Mouse (Mus musculus): ENCODE data around the gene Hdac10. TPM values are rescaled to one million over a fixed set of nuclear protein-coding genes. Genes with fewer than 3 reads are reported as not detected.

Gene Hdac10
- polyA plus RNA-seq, 2 experiments = 18.7 to 38.1 TPM

GRCm38 (mm10) chr15:89174889-89175339, 46.4 kb upstream of the Hdac10 start:
- H3K4me1 ChIP-seq (ENCODE audit: control insufficient read depth, insufficient read depth, low read length) = peaks cover 83% of the 10 kb centered on the region
- TF ChIP-seq POLR2A (IDR thresholded peaks at IDR 0.05; ENCODE audit: borderline replicate concordance, extremely low read depth, insufficient read depth, insufficient read length) = no peak
- H3K4me3 ChIP-seq (replicated peaks; ENCODE audit: low read length) = no peak overlapping the region
- no peaks in the 10 kb centered on the region for H3K36me3 ChIP-seq (ENCODE audit: control insufficient read depth, insufficient read depth, low read length)
- no peaks in the 10 kb centered on the region for H3K27me3 ChIP-seq (ENCODE audit: control insufficient read depth, insufficient read depth, low read length)
- H3K9ac ChIP-seq (ENCODE audit: low read depth, low read length, severe bottlenecking) = no peak overlapping the region
- WGBS = 53% methylated on average over 11 of the region's 11 CpGs
- H3K4me2 ChIP-seq (replicated peaks; ENCODE audit: low read depth, low read length, severe bottlenecking) = peak overlapping the region; percentile 94; the same call in 1 of the 2 replicates
- no peak for DNase-seq (ENCODE audit: low spot score)
- no peaks in the 10 kb centered on the region for H3K9me3 ChIP-seq (ENCODE audit: control insufficient read depth, low read length)
- H3K27ac ChIP-seq (replicated peaks; ENCODE audit: low read depth, low read length) = no peak overlapping the region
- no peak for ATAC-seq (ENCODE audit: low FRiP score, low read depth)

DNA sequence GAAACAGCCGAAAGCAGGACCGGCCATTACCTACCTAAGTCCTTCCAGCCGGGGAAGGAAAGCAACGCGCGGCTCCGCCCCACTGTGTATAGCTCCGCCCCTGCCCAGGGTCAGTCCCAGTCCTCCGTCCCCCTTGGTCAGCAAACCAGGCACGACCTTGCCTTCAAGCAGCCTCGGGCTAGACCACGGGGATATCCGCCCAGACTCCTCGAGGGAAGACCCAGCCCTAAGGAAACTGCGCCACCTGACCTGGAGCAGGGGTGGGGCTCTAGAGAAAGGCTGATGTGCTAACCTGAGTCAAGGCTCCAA, 45.4 kb upstream of the Hdac10 start:
- H3K4me3 ChIP-seq (replicated peaks; ENCODE audit: low read length) = peak overlapping the region; percentile 60
- DNase-seq (ENCODE audit: low spot score) = no peak

DNA sequence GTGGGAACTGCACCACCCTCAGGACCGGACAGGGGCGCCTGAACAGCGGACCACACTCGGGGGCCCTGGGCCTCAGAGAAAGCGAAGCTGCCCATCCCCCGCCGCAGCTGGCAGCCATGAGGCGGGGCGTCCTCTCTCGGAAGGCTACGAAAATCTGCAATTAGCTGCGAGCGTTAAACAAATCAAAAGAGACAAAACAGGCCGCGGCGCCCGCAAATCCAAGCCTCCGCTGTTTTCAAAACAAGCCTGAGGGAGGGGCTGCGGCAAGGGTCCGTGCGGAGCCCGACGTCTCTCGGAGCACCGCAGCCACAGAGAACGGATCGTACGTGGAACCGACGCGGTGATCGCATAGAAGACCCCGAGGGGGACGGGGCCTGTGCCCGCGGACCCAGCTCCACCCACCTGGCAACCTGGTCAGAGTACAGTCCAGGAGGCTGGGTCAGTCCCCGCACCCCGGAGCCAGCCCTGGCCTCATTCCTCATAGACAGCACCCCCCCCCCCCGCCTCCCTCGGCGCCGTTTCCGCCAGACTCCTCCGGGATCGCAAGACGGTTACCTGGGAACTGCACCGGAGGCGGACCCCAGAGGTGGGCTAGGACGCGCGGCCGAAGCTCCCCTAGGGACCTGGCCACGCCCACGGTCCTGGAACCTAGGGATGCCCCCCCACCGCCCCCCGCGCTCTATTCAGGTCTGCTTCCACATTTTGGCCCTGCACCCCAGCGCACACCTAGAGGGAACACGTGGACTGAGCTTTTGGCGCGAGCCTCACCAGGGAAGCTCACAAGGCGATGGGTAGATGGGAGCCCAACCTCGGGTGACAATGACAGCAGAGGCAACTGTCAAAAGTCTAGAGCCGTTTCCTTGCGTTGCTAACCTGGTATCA, 44.8 kb upstream of the Hdac10 start:
- no peak for ATAC-seq (ENCODE audit: low FRiP score, low read depth)

More for the DNA sequence above, 45.4 kb upstream of the Hdac10 start:
- 0 out of 2 replicates have a peak, but pooled peaks cover 2% of the 10 kb centered on the region for H3K36me3 ChIP-seq (ENCODE audit: control insufficient read depth, insufficient read depth, low read length)
- H3K4me2 ChIP-seq (replicated peaks; ENCODE audit: low read depth, low read length, severe bottlenecking) = peak overlapping the region; percentile 94
- ATAC-seq (ENCODE audit: low FRiP score, low read depth) = peak; percentile 12; the same call in 1 of the 2 replicates
- peaks cover 88% of the 10 kb centered on the region for H3K4me1 ChIP-seq (ENCODE audit: control insufficient read depth, insufficient read depth, low read length)
- H3K27me3 ChIP-seq (ENCODE audit: control insufficient read depth, insufficient read depth, low read length) = no peaks in the 10 kb centered on the region
- H3K27ac ChIP-seq (replicated peaks; ENCODE audit: low read depth, low read length) = no peak overlapping the region
- peak overlapping the region; percentile 72 for H3K9ac ChIP-seq (ENCODE audit: low read depth, low read length, severe bottlenecking)
- WGBS = 1% methylated on average over 12 of the region's 15 CpGs
- no peak for TF ChIP-seq POLR2A (IDR thresholded peaks at IDR 0.05; ENCODE audit: borderline replicate concordance, extremely low read depth, insufficient read depth, insufficient read length)
- no peaks in the 10 kb centered on the region for H3K9me3 ChIP-seq (ENCODE audit: control insufficient read depth, low read length)

DNA sequence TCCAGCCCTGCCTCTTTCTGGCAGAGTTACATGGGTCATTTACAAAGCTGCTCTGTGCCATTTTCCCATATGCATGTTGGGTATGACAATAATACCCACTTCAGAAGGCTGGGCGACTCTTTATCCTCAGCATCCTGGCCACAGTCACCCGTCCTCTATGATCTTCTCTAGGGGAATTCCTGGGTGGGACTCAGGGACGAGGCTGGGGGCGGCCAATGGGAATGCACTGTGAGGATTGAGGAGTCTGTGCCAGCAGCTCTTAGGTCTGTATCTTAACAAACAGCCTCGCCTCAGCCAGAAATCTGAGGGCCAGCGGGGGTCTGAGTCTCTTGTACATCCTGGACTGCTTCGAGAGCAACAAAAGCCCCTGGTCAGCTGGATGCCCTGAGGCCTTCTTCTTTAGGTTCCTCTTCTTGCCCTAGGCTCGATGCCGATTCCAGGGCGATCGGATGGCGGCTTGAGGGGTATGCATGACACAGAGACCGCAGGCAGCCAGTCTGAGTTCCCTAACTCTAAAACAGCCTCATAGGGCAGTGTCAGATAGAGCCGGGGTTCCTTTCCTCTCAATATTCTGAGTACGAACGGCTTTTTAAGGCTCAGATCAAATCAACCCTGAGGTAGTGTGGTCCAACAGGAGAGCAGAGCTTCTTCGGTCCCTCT, 43.9 kb upstream of the Hdac10 start:
- H3K9ac ChIP-seq (ENCODE audit: low read depth, low read length, severe bottlenecking) = peak overlapping the region; percentile 72
- H3K27ac ChIP-seq (replicated peaks; ENCODE audit: low read depth, low read length) = peak overlapping the region; percentile 26; the same call in 1 of the 2 replicates
- peak overlapping the region; percentile 94 for H3K4me2 ChIP-seq (replicated peaks; ENCODE audit: low read depth, low read length, severe bottlenecking)
- H3K4me1 ChIP-seq (ENCODE audit: control insufficient read depth, insufficient read depth, low read length) = peaks cover 76% of the 10 kb centered on the region
- peak overlapping the region; percentile 60 for H3K4me3 ChIP-seq (replicated peaks; ENCODE audit: low read length)
- ATAC-seq (ENCODE audit: low FRiP score, low read depth) = no peak
- H3K9me3 ChIP-seq (ENCODE audit: control insufficient read depth, low read length) = no peaks in the 10 kb centered on the region
- no peaks in the 10 kb centered on the region for H3K27me3 ChIP-seq (ENCODE audit: control insufficient read depth, insufficient read depth, low read length)
- H3K36me3 ChIP-seq (ENCODE audit: control insufficient read depth, insufficient read depth, low read length) = peaks cover 16% of the 10 kb centered on the region
- 42% methylated on average over 17 of the region's 17 CpGs for WGBS
- DNase-seq (ENCODE audit: low spot score) = no peak
- TF ChIP-seq POLR2A (IDR thresholded peaks at IDR 0.05; ENCODE audit: borderline replicate concordance, extremely low read depth, insufficient read depth, insufficient read length) = no peak

More for the DNA sequence above, 44.8 kb upstream of the Hdac10 start:
- Histone ChIP-seq H3K4me2 (replicated peaks; ENCODE audit: low read depth, low read length, severe bottlenecking) (peak overlapping the region; percentile 94), H3K27ac (replicated peaks; ENCODE audit: low read depth, low read length) (peak overlapping the region; percentile 26; the same call in 1 of the 2 replicates), H3K9ac (ENCODE audit: low read depth, low read length, severe bottlenecking) (peak overlapping the region; percentile 72), H3K4me1 (ENCODE audit: control insufficient read depth, insufficient read depth, low read length) (peaks cover 85% of the 10 kb centered on the region), H3K27me3 (ENCODE audit: control insufficient read depth, insufficient read depth, low read length) (no peaks in the 10 kb centered on the region), H3K36me3 (ENCODE audit: control insufficient read depth, insufficient read depth, low read length) (peaks cover 7% of the 10 kb centered on the region), H3K4me3 (replicated peaks; ENCODE audit: low read length) (peak overlapping the region; percentile 60), H3K9me3 (ENCODE audit: control insufficient read depth, low read length) (no peaks in the 10 kb centered on the region)
- TF ChIP-seq POLR2A (IDR thresholded peaks at IDR 0.05; ENCODE audit: borderline replicate concordance, extremely low read depth, insufficient read depth, insufficient read length) = no peak
- no peak for DNase-seq (ENCODE audit: low spot score)
- under 1% methylated on average over 55 of the region's 65 CpGs for WGBS

DNA sequence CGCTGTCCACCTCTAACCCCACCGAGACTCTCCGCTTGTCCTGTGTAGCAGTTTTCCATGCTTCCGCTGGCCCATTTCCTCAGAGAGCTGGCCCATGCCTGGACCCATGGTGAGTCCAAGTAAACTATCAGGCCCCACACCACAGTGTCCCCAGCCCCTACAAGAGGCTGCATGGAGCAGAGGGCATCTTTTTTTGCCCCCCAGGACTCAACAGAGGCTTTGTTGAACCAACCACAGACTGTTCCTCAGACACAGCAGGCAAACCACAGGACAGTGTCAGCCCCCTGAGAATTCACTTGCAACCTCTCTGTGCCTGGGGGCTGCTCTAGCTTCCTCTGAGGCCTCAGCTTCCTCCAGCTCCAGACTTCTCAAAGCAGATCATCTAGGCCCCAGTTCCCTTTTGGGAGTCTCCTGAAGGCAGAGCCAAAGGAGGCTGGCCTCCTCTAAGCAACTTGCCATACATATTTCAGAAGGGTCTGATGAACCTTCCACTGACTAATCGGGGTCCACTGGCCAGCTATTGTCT, 43.1 kb upstream of the Hdac10 start:
- no peak overlapping the region for H3K4me2 ChIP-seq (replicated peaks; ENCODE audit: low read depth, low read length, severe bottlenecking)
- no peak overlapping the region for H3K4me3 ChIP-seq (replicated peaks; ENCODE audit: low read length)
- no peak overlapping the region for H3K27ac ChIP-seq (replicated peaks; ENCODE audit: low read depth, low read length)
- H3K9ac ChIP-seq (ENCODE audit: low read depth, low read length, severe bottlenecking) = no peak overlapping the region
- ATAC-seq (ENCODE audit: low FRiP score, low read depth) (no peak), DNase-seq (ENCODE audit: low spot score) (no peak)
- 96% methylated on average over 5 of the region's 5 CpGs for WGBS
- no peaks in the 10 kb centered on the region for H3K27me3 ChIP-seq (ENCODE audit: control insufficient read depth, insufficient read depth, low read length)
- H3K36me3 ChIP-seq (ENCODE audit: control insufficient read depth, insufficient read depth, low read length) = peaks cover 24% of the 10 kb centered on the region
- no peaks in the 10 kb centered on the region for H3K9me3 ChIP-seq (ENCODE audit: control insufficient read depth, low read length)
- no peak for TF ChIP-seq POLR2A (IDR thresholded peaks at IDR 0.05; ENCODE audit: borderline replicate concordance, extremely low read depth, insufficient read depth, insufficient read length)
- H3K4me1 ChIP-seq (ENCODE audit: control insufficient read depth, insufficient read depth, low read length) = peaks cover 68% of the 10 kb centered on the region
